Mouse (Mus musculus) CH12.LX (cell line): Measurements from ENCODE around the gene Klhl36. TPM values are rescaled to one million over a fixed set of nuclear protein-coding genes. Genes with fewer than 3 reads are reported as not detected.

ENCODE experiments used
- DNase-seq: peaks from one replicate; pipeline ENCODE4 v3.0.0-alpha.2; 2013; ENCODE audit errors: extremely low read depth
- H3K27ac ChIP-seq: 2 replicates; pipeline ENCODE4 v1.5.1; 2012; ENCODE audit warnings: low read depth, mild to moderate bottlenecking, control low read depth, moderate library complexity; ENCODE audit not compliant: insufficient read depth
- H3K27me3 ChIP-seq: replicated peaks from 2 replicates; pipeline ENCODE3; 2012; ENCODE audit warnings: inconsistent platforms
- H3K36me3 ChIP-seq, 2 experiments: replicated peaks in 1 of 2; 2 replicates each; pipeline versions ENCODE3 to v1.6.1; 2012; ENCODE audit warnings: inconsistent platforms in 1 of 2, low read length in 1 of 2, mild to moderate bottlenecking in 1 of 2, mixed read lengths in 1 of 2, moderate library complexity in 1 of 2; ENCODE audit not compliant: control insufficient read depth in 1 of 2, insufficient read depth in 1 of 2
- H3K4me1 ChIP-seq, 2 experiments: 2 replicates each; pipeline ENCODE4 v1.6.1; 2012; ENCODE audit warnings: inconsistent platforms in 1 of 2, moderate library complexity in 1 of 2; ENCODE audit not compliant: insufficient read depth in 2 of 2, control insufficient read depth in 1 of 2
- H3K4me2 ChIP-seq: 2 replicates; pipeline ENCODE4 v1.6.1; 2012; ENCODE audit warnings: low read depth, mild to moderate bottlenecking, control low read depth; ENCODE audit not compliant: poor library complexity, insufficient read depth, severe bottlenecking
- H3K4me3 ChIP-seq, 3 experiments: fragments of 150-350 bp in 1 of 3; sonication (generic) in 1 of 3; replicated peaks in 1 of 3; 2 replicates each; pipeline versions ENCODE3 to v1.5.1; 2011 to 2012; ENCODE audit warnings: low read depth in 2 of 3, low read length in 2 of 3, mild to moderate bottlenecking in 2 of 3, moderate library complexity in 2 of 3, control low read depth in 1 of 3, improper control_type of control experiment in 1 of 3, inconsistent platforms in 1 of 3, mixed read lengths in 1 of 3; ENCODE audit not compliant: poor library complexity in 1 of 3
- H3K79me2 ChIP-seq: replicated peaks from 2 replicates; pipeline ENCODE4 v1.6.1; 2012; ENCODE audit warnings: mild to moderate bottlenecking, moderate library complexity; ENCODE audit not compliant: control insufficient read depth, poor library complexity, insufficient read depth, severe bottlenecking; ENCODE audit errors: extremely low read depth
- H3K9ac ChIP-seq: 2 replicates; pipeline ENCODE4 v1.6.1; 2012; ENCODE audit warnings: low read depth, mild to moderate bottlenecking, control low read depth, moderate library complexity; ENCODE audit not compliant: insufficient read depth
- H3K9me3 ChIP-seq: replicated peaks from 2 replicates; pipeline ENCODE3; 2012; ENCODE audit warnings: low read length, inconsistent platforms, mixed read lengths
- BHLHE40 ChIP-seq: IDR thresholded peaks from 2 replicates; pipeline ENCODE4 v1.6.1; 2011; ENCODE audit warnings: mild to moderate bottlenecking, low read depth, low read length, improper control_type of control experiment
- CHD1 ChIP-seq: IDR thresholded peaks from 2 replicates; pipeline ENCODE4 v1.6.1; 2012; ENCODE audit warnings: low read depth, low read length, improper control_type of control experiment, inconsistent platforms
- CHD2 ChIP-seq: IDR thresholded peaks from 2 replicates; pipeline ENCODE4 v1.6.1; 2011; ENCODE audit warnings: low read length, improper control_type of control experiment
- CTCF ChIP-seq, 2 experiments: IDR thresholded peaks in 1 of 2; conservative IDR thresholded peaks in 1 of 2; 2 replicates each; pipeline ENCODE4 v1.5.1; 2011 to 2012; ENCODE audit warnings: low read depth in 2 of 2, low read length in 2 of 2, improper control_type of control experiment in 1 of 2, inconsistent platforms in 1 of 2, mild to moderate bottlenecking in 1 of 2, moderate library complexity in 1 of 2
- ELF1 ChIP-seq: IDR thresholded peaks from 2 replicates; pipeline ENCODE4 v1.6.1; 2014; ENCODE audit warnings: low read depth, mild to moderate bottlenecking, inconsistent platforms, low read length, improper control_type of control experiment
- EP300 ChIP-seq: IDR thresholded peaks from 2 replicates; pipeline ENCODE4 v1.6.1; 2011; ENCODE audit warnings: low read length, improper control_type of control experiment
- ETS1 ChIP-seq: conservative IDR thresholded peaks from 2 replicates; pipeline ENCODE4 v1.6.1; 2012; ENCODE audit warnings: low read depth, mild to moderate bottlenecking, inconsistent platforms, low read length, improper control_type of control experiment, moderate library complexity
- GABPA ChIP-seq: IDR thresholded peaks from 2 replicates; pipeline ENCODE4 v1.6.1; 2012; ENCODE audit warnings: low read depth, low read length, improper control_type of control experiment, inconsistent platforms; ENCODE audit not compliant: insufficient replicate concordance
- HCFC1 ChIP-seq: IDR thresholded peaks from 2 replicates; pipeline ENCODE4 v1.6.1; 2012; ENCODE audit warnings: low read depth, mild to moderate bottlenecking, inconsistent platforms, low read length, improper control_type of control experiment
- IRF4 ChIP-seq: IDR thresholded peaks from 2 replicates; pipeline ENCODE4 v1.6.1; 2014; ENCODE audit warnings: low read depth, mild to moderate bottlenecking, inconsistent platforms, low read length, improper control_type of control experiment
- JUN ChIP-seq: IDR thresholded peaks from 2 replicates; pipeline ENCODE4 v1.6.1; 2011; ENCODE audit warnings: low read depth, mild to moderate bottlenecking, low read length, improper control_type of control experiment, moderate library complexity; ENCODE audit not compliant: insufficient read depth
- JUND ChIP-seq: conservative IDR thresholded peaks from 2 replicates; pipeline ENCODE4 v1.6.1; 2011; ENCODE audit warnings: low read depth, low read length, improper control_type of control experiment
- KAT2A ChIP-seq: IDR thresholded peaks from 2 replicates; pipeline ENCODE4 v1.6.1; 2012; ENCODE audit warnings: low read length, improper control_type of control experiment, inconsistent platforms; ENCODE audit not compliant: insufficient replicate concordance
- MAFK ChIP-seq: IDR thresholded peaks from 2 replicates; pipeline ENCODE4 v1.6.1; 2011; ENCODE audit warnings: low read length, improper control_type of control experiment; ENCODE audit not compliant: insufficient replicate concordance
- MAX ChIP-seq: IDR thresholded peaks from 2 replicates; pipeline ENCODE4 v1.6.1; 2011; ENCODE audit warnings: low read length, improper control_type of control experiment
- MAZ ChIP-seq: IDR thresholded peaks from 2 replicates; pipeline ENCODE4 v1.6.1; 2012; ENCODE audit warnings: low read depth, mild to moderate bottlenecking, inconsistent platforms, low read length, improper control_type of control experiment, moderate library complexity
- MEF2A ChIP-seq: IDR thresholded peaks from 2 replicates; pipeline ENCODE4 v1.6.1; 2014; ENCODE audit warnings: low read depth, mild to moderate bottlenecking, inconsistent platforms, low read length, improper control_type of control experiment, borderline replicate concordance
- MXI1 ChIP-seq: IDR thresholded peaks from 2 replicates; pipeline ENCODE4 v1.6.1; 2011; ENCODE audit warnings: mild to moderate bottlenecking, low read depth, low read length, improper control_type of control experiment
- MYC ChIP-seq: IDR thresholded peaks from 2 replicates; pipeline ENCODE4 v1.6.1; 2011; ENCODE audit warnings: low read depth, mild to moderate bottlenecking, improper control_type of control experiment, low read length
- PAX5 ChIP-seq: IDR thresholded peaks from 2 replicates; pipeline ENCODE4 v1.6.1; 2012; ENCODE audit warnings: low read length, inconsistent platforms, mixed read lengths
- POLR2AphosphoS2 ChIP-seq: IDR thresholded peaks from 2 replicates; pipeline ENCODE4 v1.6.1; 2011; ENCODE audit warnings: low read depth, low read length, improper control_type of control experiment
- RAD21 ChIP-seq: IDR thresholded peaks from 2 replicates; pipeline ENCODE4 v1.6.1; 2011; ENCODE audit warnings: low read depth, mild to moderate bottlenecking, low read length, improper control_type of control experiment, moderate library complexity
- RCOR1 ChIP-seq: conservative IDR thresholded peaks from 2 replicates; pipeline ENCODE4 v1.6.1; 2012; ENCODE audit warnings: low read depth, mild to moderate bottlenecking, inconsistent platforms, low read length, improper control_type of control experiment
- TBP ChIP-seq: conservative IDR thresholded peaks from 2 replicates; pipeline ENCODE4 v1.6.1; 2011; ENCODE audit warnings: low read depth, low read length, improper control_type of control experiment
- UBTF ChIP-seq: IDR thresholded peaks from 2 replicates; pipeline ENCODE4 v1.6.1; 2012; ENCODE audit warnings: low read depth, mild to moderate bottlenecking, inconsistent platforms, low read length, improper control_type of control experiment, moderate library complexity
- USF1 ChIP-seq: IDR thresholded peaks from 2 replicates; pipeline ENCODE4 v1.6.1; 2014; ENCODE audit warnings: low read depth, mild to moderate bottlenecking, inconsistent platforms, low read length, improper control_type of control experiment
- ZC3H11A ChIP-seq: IDR thresholded peaks from 2 replicates; pipeline ENCODE4 v1.6.1; 2012; ENCODE audit warnings: low read depth, mild to moderate bottlenecking, inconsistent platforms, low read length, improper control_type of control experiment
- ZKSCAN1 ChIP-seq: IDR thresholded peaks from 2 replicates; pipeline ENCODE4 v1.6.1; 2012; ENCODE audit warnings: low read depth, inconsistent platforms, low read length, improper control_type of control experiment, borderline replicate concordance
- ZMIZ1 ChIP-seq: IDR thresholded peaks from 2 replicates; pipeline ENCODE4 v1.6.1; 2012; ENCODE audit warnings: low read depth, mild to moderate bottlenecking, inconsistent platforms, low read length, improper control_type of control experiment
- ZNF384 ChIP-seq: IDR thresholded peaks from 2 replicates; pipeline ENCODE4 v1.6.1; 2012; ENCODE audit warnings: low read depth, low read length, improper control_type of control experiment, inconsistent platforms
- dilution Hi-C: fragments of 300-500 bp; cut with MboI; formaldehyde crosslinking; loops from 2 replicates; pipeline ENCODE4 v1.14.3; 2020; ENCODE audit warnings: low sequenced_read_pairs; ENCODE audit not compliant: extremely low pct_unique_long_range_greater_than_20kb, extremely low pct_ligation_motif_present
- in situ Hi-C: fragments of 300-500 bp; cut with MboI; formaldehyde crosslinking; loops from 3 replicates; pipeline ENCODE4 v1.14.3; 2019; ENCODE audit warnings: low sequenced_read_pairs, low pct_ligation_motif_present, low pct_unique_long_range_greater_than_20kb, mixed read lengths
- polyA plus RNA-seq: library from polyadenylated mRNA; unstranded; fragments of >175 nt; gene quantifications from 2 replicates; pipeline ENCODE4 v1.2.1, GENCODE M21; 2012; ENCODE audit warnings: low read depth; ENCODE audit not compliant: insufficient read length
- total RNA-seq, 2 experiments: library from RNA; depleted of rRNA; stranded (reverse); fragments of 300-350 nt in 1 of 2; fragments of >200 nt in 1 of 2; gene quantifications; 2 replicates each; pipeline ENCODE4 v1.2.3; 2012 to 2014

Klhl36 gene
- total and polyA plus RNA-seq, 3 experiments, result 3.0 to 7.9 (median 3.1) TPM

DNA sequence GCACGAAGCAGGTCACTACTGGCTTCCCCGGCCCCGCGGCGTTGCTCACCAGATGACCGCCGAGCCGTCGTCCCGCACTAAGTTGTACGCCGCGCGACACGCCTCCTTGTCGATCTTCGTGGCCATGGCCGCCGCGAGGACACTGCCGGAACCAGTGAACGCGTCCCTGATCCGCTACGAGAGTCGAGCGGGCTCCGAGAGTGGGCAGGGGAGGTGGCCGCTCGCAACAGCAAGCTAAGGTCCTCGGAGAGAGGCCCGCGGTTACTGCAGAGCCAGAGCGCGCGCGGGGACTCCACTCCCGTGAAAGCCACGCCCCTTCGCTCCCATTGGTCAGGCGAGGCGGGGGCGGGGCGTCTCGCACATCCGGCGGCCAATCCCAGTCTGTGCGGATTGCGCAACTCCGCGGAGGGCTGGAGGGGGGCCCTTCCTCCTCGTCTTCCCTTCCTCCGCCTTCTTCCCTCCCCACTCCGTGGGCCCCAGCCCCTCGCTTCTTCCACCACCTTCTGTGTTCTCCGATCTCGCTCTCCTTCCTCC, 21.7 kb upstream of the Klhl36 start, which contains the start of gene Cotl1 (continued):
- TF ChIP-seq ZKSCAN1 (no peak), KAT2A (no peak), ETS1 (no peak), GABPA (no peak), USF1 (no peak), POLR2AphosphoS2 (no peak), ZMIZ1 (peak; percentile 71), UBTF (no peak), RAD21 (no peak)

DNA sequence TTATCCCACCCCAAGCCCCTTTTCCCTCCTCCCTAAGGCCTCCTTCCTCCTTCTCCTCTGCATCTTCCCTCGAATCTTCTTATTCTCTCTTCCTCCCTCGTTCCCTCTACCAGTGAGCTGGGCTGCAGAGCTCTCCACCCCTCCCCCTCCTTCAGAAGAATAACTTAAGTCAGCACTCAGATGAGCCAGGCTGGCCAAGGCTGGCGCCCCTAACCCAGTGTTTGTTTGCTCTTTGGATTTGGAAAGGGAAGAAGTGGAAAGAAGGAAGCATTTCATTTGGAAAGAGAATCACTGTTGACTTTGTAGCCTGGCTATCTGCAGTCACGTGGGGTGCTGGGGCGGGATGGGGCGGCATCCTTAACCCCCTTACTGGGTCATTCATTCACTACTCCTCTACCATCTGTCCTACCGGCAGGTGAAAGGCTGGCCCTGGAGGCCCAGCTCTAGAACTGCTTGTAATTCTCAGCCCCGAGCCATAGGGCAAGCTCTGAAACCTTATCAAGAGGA, 21.1 kb upstream of the Klhl36 start:
- dilution Hi-C loops (no loop called here), in situ Hi-C loops (loop anchor here (5.0 to 10.0 kb wide), 2 partner anchors 59 to 136 kb away; partner anchors contain the start of gene Atp2c2)

DNA sequence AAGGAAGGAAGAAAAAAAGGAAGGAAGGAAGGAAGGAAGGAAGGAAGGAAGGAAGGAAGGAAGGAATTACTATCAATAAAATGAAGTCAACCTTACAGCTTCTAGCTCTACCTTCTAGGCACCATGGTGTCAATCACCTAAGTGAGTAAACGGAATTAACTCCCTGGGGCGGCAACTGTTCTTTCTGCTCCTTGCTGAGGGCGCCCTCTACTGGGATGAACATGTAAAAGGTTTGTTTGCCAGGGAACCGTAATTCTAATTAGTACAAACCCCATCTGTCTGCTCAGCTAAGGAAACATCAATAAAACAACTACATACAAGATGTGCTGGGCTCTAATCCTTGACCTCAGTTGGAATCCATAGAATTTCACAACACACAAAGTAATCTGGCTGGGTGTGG, 18.6 kb upstream of the Klhl36 start:
- H3K36me3 ChIP-seq, result no peaks in the 10 kb centered on the region
- H3K79me2 ChIP-seq, result no peaks in the 10 kb centered on the region
- dilution Hi-C loops (no loop called here), in situ Hi-C loops (loop anchor here (5.0 to 10.0 kb wide), 2 partner anchors 61 to 139 kb away; partner anchors contain the start of gene Atp2c2)
- H3K4me2 ChIP-seq, result no peak overlapping the region
- H3K27me3 ChIP-seq, result peaks cover 11% of the 10 kb centered on the region
- H3K4me3 ChIP-seq, result no peak overlapping the region
- DNase-seq, result peak; percentile 90
- H3K9me3 ChIP-seq, result no peaks in the 10 kb centered on the region
- no peak overlapping the region for H3K9ac ChIP-seq
- no peak overlapping the region for H3K27ac ChIP-seq
- peaks cover 0 to 21% of the 10 kb centered on the region in 2 experiments; a peak in 2 of 4 replicates for H3K4me1 ChIP-seq
- TF ChIP-seq MYC (0 out of 2 replicates have a peak, but pooled peaks have one; percentile 24), ZC3H11A (peak; percentile 79), ZNF384 (no peak), ZKSCAN1 (no peak), BHLHE40 (no peak), CHD2 (no peak), IRF4 (no peak), ZMIZ1 (no peak), USF1 (no peak), MAZ (no peak), PAX5 (no peak), CTCF (conservative IDR thresholded peaks at IDR 0.05 in 1 of 2, IDR thresholded peaks at IDR 0.05 in 1 of 2; ENCODE audit: low read depth in 2 of 2, low read length in 2 of 2) (peak; percentile 80 to 97), CHD1 (no peak), MAX (no peak), ETS1 (no peak), HCFC1 (no peak), JUN (no peak), JUND (0 out of 2 replicates have a peak, but pooled peaks have one; percentile 5), EP300 (no peak), MAFK (no peak), ELF1 (no peak; the same call in 1 of the 2 replicates)

More for the DNA sequence above, 21.1 kb upstream of the Klhl36 start:
- Histone ChIP-seq H3K79me2 (no peaks in the 10 kb centered on the region), H3K27ac (no peak overlapping the region), H3K4me1 (peaks cover 2 to 45% of the 10 kb centered on the region in 2 experiments; a peak in 3 of 4 replicates), H3K9me3 (no peaks in the 10 kb centered on the region), H3K4me3 (peak overlapping the region; percentile 50 to 88 (median 87)), H3K9ac (peak overlapping the region; percentile 2; the same call in 1 of the 2 replicates), H3K36me3 (peaks cover 0 to 24% of the 10 kb centered on the region in 2 experiments), H3K27me3 (peaks cover 10% of the 10 kb centered on the region), H3K4me2 (peak overlapping the region; percentile 73)
- no peak for DNase-seq
- no peak for TF ChIP-seq RCOR1
- TF ChIP-seq MXI1, result no peak
- no peak for TF ChIP-seq TBP
- TF ChIP-seq ZKSCAN1, result no peak
- no peak for TF ChIP-seq MEF2A
- TF ChIP-seq ZC3H11A, result no peak
- TF ChIP-seq RAD21, result no peak
- no peak for TF ChIP-seq CHD1
- TF ChIP-seq MAZ, result no peak
